Mouse (Mus musculus) hindbrain, embryonic 14.5 days (tissue): ENCODE data around the gene Ralgapa1. TPM values are rescaled to one million over a fixed set of nuclear protein-coding genes. Genes with fewer than 3 reads are reported as not detected.
"Not testable (repeated sequence)": the region's sequence is repeated elsewhere in the genome, so short reads cannot be mapped to it uniquely, and the experiment has no call there.

ENCODE experiments used
- ATAC-seq: fragments of 200-750 bp; cut with Nextera tagmentation; 2 replicates; pipeline ENCODE4 v1.8.0; 2017; ENCODE audit warnings: moderate number of reproducible peaks, mild to moderate bottlenecking, moderate TSS enrichment, moderate library complexity; ENCODE audit not compliant: low FRiP score
- DNase-seq: peaks from one replicate; pipeline ENCODE4 v3.0.0-alpha.2; 2015; ENCODE audit warnings: low spot score
- H3K27ac ChIP-seq: fragments of 300-500 bp; sonication (generic); 2 replicates; pipeline ENCODE4 v1.5.1; 2014; ENCODE audit warnings: mild to moderate bottlenecking, moderate library complexity
- H3K27me3 ChIP-seq: fragments of 300-500 bp; sonication (generic); 2 replicates; pipeline ENCODE4 v1.6.1; 2014; ENCODE audit warnings: mild to moderate bottlenecking, low read length, mixed read lengths; ENCODE audit not compliant: control insufficient read depth, insufficient read depth
- H3K36me3 ChIP-seq: fragments of 300-500 bp; sonication (generic); replicated peaks from 2 replicates; pipeline ENCODE4 v1.6.1; 2014; ENCODE audit not compliant: control insufficient read depth, insufficient read depth
- H3K4me1 ChIP-seq: fragments of 300-500 bp; sonication (generic); replicated peaks from 2 replicates; pipeline ENCODE4 v1.6.1; 2014; ENCODE audit warnings: antibody characterized with exemption, low read length, mixed read lengths; ENCODE audit not compliant: control insufficient read depth, insufficient read depth
- H3K4me2 ChIP-seq: fragments of 300-500 bp; sonication (generic); replicated peaks from 2 replicates; pipeline ENCODE4 v1.6.1; 2014; ENCODE audit warnings: mild to moderate bottlenecking, moderate library complexity
- H3K4me3 ChIP-seq: fragments of 300-500 bp; sonication (generic); replicated peaks from 2 replicates; pipeline ENCODE4 v1.5.1; 2014; ENCODE audit warnings: mild to moderate bottlenecking, low read length
- H3K9ac ChIP-seq: fragments of 300-500 bp; sonication (generic); 2 replicates; pipeline ENCODE4 v1.6.1; 2014
- H3K9me3 ChIP-seq: fragments of 300-500 bp; sonication (generic); 2 replicates; pipeline ENCODE4 v1.6.1; 2016; ENCODE audit warnings: low read length; ENCODE audit not compliant: control insufficient read depth
- WGBS: fragments of 180-500 bp; shearing (Covaris S2); extraction: QIAGEN DNeasy Blood & Tissue Kit; methylation state at CpG from one replicate; pipeline ENCODE4 v1.1.7; 2014; 5-methylcytosine and 5-hydroxymethylcytosine counted together
- polyA plus RNA-seq: library from polyadenylated mRNA; unstranded; fragments of >200 nt; fragmentation: Nextera tagmentation; extraction: Ambion mirVana; gene quantifications from 2 replicates; pipeline ENCODE4 v1.2.1, GENCODE M21; 2014

Ralgapa1 gene
- polyA plus RNA-seq, 1 experiment from 2014 or later: 36.1 TPM

- Histone ChIP-seq H3K9ac (no peak overlapping the region), H3K4me3 (no peak overlapping the region), H3K27me3 (no peaks in the 10 kb centered on the region), H3K4me2 (no peak overlapping the region), H3K9me3 (no peaks in the 10 kb centered on the region), H3K27ac (no peak overlapping the region), H3K4me1 (peaks cover 17% of the 10 kb centered on the region), H3K36me3 (0 out of 2 replicates have a peak, but pooled peaks cover 3% of the 10 kb centered on the region)
- WGBS: 90% methylated on average over 5 of the region's 5 CpGs
- no peak for ATAC-seq
- no peak for DNase-seq
Measured at GRCm38 (mm10) chr12:55816488-55816887, 4.5 kb downstream of the Ralgapa1 start.

- Histone ChIP-seq H3K27me3 (no peaks in the 10 kb centered on the region), H3K9ac (no peak overlapping the region), H3K4me3 (no peak overlapping the region), H3K9me3 (no peaks in the 10 kb centered on the region), H3K27ac (peak overlapping the region; percentile 66), H3K4me2 (no peak overlapping the region), H3K4me1 (peaks cover 6% of the 10 kb centered on the region; the same call in 1 of the 2 replicates), H3K36me3 (no peaks in the 10 kb centered on the region)
- 72% methylated on average over 3 of the region's 3 CpGs for WGBS
- ATAC-seq (no peak), DNase-seq (no peak)
Measured at GRCm38 (mm10) chr12:55805035-55805434, 15.9 kb downstream of the Ralgapa1 start.

- WGBS: 91% methylated on average over 4 of the region's 4 CpGs
- Histone ChIP-seq H3K4me3 (no peak overlapping the region), H3K36me3 (no peaks in the 10 kb centered on the region), H3K9ac (no peak overlapping the region), H3K27me3 (no peaks in the 10 kb centered on the region), H3K4me1 (peaks cover 6% of the 10 kb centered on the region; the same call in 1 of the 2 replicates), H3K4me2 (no peak overlapping the region), H3K27ac (no peak overlapping the region), H3K9me3 (peaks cover 3% of the 10 kb centered on the region; the same call in 1 of the 2 replicates)
- ATAC-seq: no peak
- DNase-seq: no peak
Measured at GRCm38 (mm10) chr12:55801131-55801530, 19.8 kb downstream of the Ralgapa1 start.

DNA sequence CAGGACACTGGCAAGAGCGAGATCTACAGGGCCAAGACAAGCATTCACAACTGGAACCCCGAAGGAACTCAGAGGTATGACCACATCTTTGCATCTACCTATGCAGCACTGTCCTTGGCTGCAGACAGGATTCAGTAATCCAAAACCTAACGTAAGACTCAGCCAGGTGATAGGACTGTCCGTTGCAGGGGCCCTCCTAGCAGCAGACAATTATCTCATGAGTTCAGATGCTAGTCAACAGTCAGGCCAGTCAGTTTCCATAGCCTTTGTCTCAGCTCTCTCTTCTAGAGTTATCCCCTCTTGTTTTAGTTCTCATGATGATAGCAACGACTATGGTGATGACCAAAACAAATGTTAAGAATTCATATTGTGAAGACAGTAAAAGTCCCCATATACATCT, 20.8 kb downstream of the Ralgapa1 start:
- peaks cover 2% of the 10 kb centered on the region; the same call in 1 of the 2 replicates for H3K4me1 ChIP-seq
- ATAC-seq: no peak
- H3K27ac ChIP-seq: no peak overlapping the region
- H3K27me3 ChIP-seq: no peaks in the 10 kb centered on the region
- no peaks in the 10 kb centered on the region for H3K36me3 ChIP-seq
- peaks cover 3% of the 10 kb centered on the region; the same call in 1 of the 2 replicates for H3K9me3 ChIP-seq
- no peak for DNase-seq
- no peak overlapping the region for H3K4me3 ChIP-seq
- H3K4me2 ChIP-seq: no peak overlapping the region
- H3K9ac ChIP-seq: no peak overlapping the region
- 91% methylated on average over 5 of the region's 5 CpGs for WGBS

- Histone ChIP-seq H3K27me3 (no peaks in the 10 kb centered on the region), H3K9ac (no peak overlapping the region), H3K36me3 (no peaks in the 10 kb centered on the region), H3K4me2 (no peak overlapping the region), H3K9me3 (peaks cover 3% of the 10 kb centered on the region; the same call in 1 of the 2 replicates), H3K4me3 (no peak overlapping the region), H3K4me1 (no peaks in the 10 kb centered on the region), H3K27ac (no peak overlapping the region)
- WGBS: 92% methylated on average over 4 of the region's 4 CpGs
- DNase-seq (no peak), ATAC-seq (no peak)
Measured at GRCm38 (mm10) chr12:55798745-55799144, 22.2 kb downstream of the Ralgapa1 start.

DNA sequence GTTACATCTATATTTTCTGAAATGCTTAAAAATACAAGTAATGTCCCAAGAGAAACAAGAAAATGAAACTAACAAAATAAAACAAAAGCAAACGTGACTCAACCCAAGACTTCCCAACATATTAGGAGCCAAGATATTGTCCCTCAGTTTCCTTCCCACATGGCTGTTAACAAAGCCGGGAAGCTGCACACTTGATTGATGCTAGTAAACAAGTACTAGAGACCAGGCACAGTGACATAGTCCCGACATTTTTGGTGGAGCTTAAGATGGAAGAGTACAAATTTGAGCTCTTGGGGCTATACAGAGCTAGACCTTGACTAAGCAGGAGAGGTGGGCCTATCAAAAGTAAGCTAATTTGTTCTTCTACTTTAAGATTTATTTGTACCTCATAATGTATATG, 23.9 kb downstream of the Ralgapa1 start:
- H3K36me3 ChIP-seq: no peaks in the 10 kb centered on the region
- DNase-seq: no peak
- no peak overlapping the region for H3K4me2 ChIP-seq
- H3K9ac ChIP-seq: no peak overlapping the region
- WGBS: 91% methylated on average over 3 of the region's 3 CpGs
- ATAC-seq: no peak
- no peak overlapping the region for H3K27ac ChIP-seq
- H3K4me1 ChIP-seq: no peaks in the 10 kb centered on the region
- H3K4me3 ChIP-seq: no peak overlapping the region
- no peaks in the 10 kb centered on the region for H3K27me3 ChIP-seq
- H3K9me3 ChIP-seq: peaks cover 3% of the 10 kb centered on the region; the same call in 1 of the 2 replicates

DNA sequence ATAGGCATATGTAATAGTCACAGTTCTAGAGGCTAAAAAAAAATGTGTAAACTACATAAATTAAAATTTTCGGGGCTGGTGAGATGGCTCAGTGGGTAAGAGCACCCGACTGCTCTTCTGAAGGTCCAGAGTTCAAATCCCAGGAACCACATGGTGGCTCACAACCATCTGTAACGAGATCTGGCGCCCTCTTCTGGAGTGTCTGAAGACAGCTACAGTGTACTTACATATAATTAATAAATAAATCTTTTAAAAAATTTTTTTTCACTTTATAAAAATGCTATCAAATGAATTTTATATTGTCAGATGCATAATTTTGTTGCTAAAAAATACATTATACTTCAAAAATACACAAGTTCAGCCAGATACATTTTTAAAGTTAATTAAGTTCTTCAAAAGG, 26.5 kb downstream of the Ralgapa1 start:
- H3K36me3 ChIP-seq, H3K9ac ChIP-seq, H3K27ac ChIP-seq, ATAC-seq, H3K4me3 ChIP-seq, H3K9me3 ChIP-seq, DNase-seq, H3K4me1 ChIP-seq, H3K4me2 ChIP-seq, H3K27me3 ChIP-seq: not testable (repeated sequence)
- 89% methylated on average over 4 of the region's 4 CpGs for WGBS

DNA sequence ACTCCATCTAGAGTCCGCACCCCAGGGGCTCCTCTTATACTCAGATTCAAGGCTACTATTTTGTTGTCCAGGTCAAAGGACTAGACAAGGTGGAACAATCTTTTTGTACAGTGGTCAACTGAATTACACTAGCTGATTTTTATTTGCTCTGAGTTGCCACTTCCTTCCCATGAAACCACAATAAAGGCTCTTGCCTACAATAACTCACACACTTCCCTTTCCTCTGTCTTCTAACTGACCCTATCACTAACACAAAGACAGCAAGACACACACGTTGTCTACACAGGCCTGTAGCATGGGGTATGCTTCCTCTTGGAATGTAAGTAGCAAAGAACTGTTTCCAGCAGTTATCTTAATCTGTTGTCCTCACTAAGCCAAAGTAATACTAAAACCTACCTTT, 35.7 kb downstream of the Ralgapa1 start:
- Histone ChIP-seq H3K27me3 (no peaks in the 10 kb centered on the region), H3K9ac (no peak overlapping the region), H3K4me1 (no peaks in the 10 kb centered on the region), H3K36me3 (peaks cover 49% of the 10 kb centered on the region), H3K9me3 (no peaks in the 10 kb centered on the region), H3K4me3 (no peak overlapping the region), H3K27ac (no peak overlapping the region), H3K4me2 (no peak overlapping the region)
- 88% methylated on average over 2 of the region's 2 CpGs for WGBS
- no peak for ATAC-seq
- DNase-seq: no peak

- Histone ChIP-seq H3K9ac (no peak overlapping the region), H3K4me2 (no peak overlapping the region), H3K9me3 (no peaks in the 10 kb centered on the region), H3K27me3 (no peaks in the 10 kb centered on the region), H3K4me1 (no peaks in the 10 kb centered on the region), H3K4me3 (no peak overlapping the region), H3K36me3 (peaks cover 50% of the 10 kb centered on the region), H3K27ac (no peak overlapping the region)
- ATAC-seq: no peak
- 98% methylated on average over 3 of the region's 3 CpGs for WGBS
- no peak for DNase-seq
Measured at GRCm38 (mm10) chr12:55782662-55783061, 38.3 kb downstream of the Ralgapa1 start.

- no peak overlapping the region for H3K27ac ChIP-seq
- no peaks in the 10 kb centered on the region for H3K4me1 ChIP-seq
- no peak for ATAC-seq
- WGBS: 94% methylated on average over 2 of the region's 2 CpGs
- H3K36me3 ChIP-seq: peaks cover 44% of the 10 kb centered on the region
- H3K4me3 ChIP-seq: no peak overlapping the region
- no peak overlapping the region for H3K4me2 ChIP-seq
- DNase-seq: no peak
- no peak overlapping the region for H3K9ac ChIP-seq
- H3K9me3 ChIP-seq: no peaks in the 10 kb centered on the region
- H3K27me3 ChIP-seq: no peaks in the 10 kb centered on the region
Measured at GRCm38 (mm10) chr12:55778301-55778700, 42.7 kb downstream of the Ralgapa1 start.
